Mouse (Mus musculus): ENCODE measurements at regions not wholly inside any gene's neighbourhood (a gene's known extent, or its start where the extent isn't known, plus 50 kb on each side); places are given as distances from the start of the nearest gene placed in this dataset.
"Not testable (repeated sequence)": the region's sequence is repeated elsewhere in the genome, so short reads cannot be mapped to it uniquely, and the experiment has no call there.

- intact Hi-C loops (cut with DNase I): no loop called here
- DNase-seq: peak; percentile 4
Measured at GRCm38 (mm10) chr7:137957848-137958247, 439.7 kb downstream of the Tcerg1l start.

GRCm38 (mm10) chr7:137963470-137964095, 433.9 kb downstream of the Tcerg1l start:
- intact Hi-C loops (cut with DNase I): no loop called here
- DNase-seq: peak; percentile 17

GRCm38 (mm10) chr7:137974705-137975104, 422.8 kb downstream of the Tcerg1l start:
- intact Hi-C loops (cut with DNase I): no loop called here
- DNase-seq: no peak

- no peak for DNase-seq
- intact Hi-C loops (cut with DNase I): no loop called here
Measured at GRCm38 (mm10) chr7:137977527-137977926, 420.0 kb downstream of the Tcerg1l start.

GRCm38 (mm10) chr7:137979361-137979760, 418.2 kb downstream of the Tcerg1l start:
- intact Hi-C loops (cut with DNase I): no loop called here
- DNase-seq: no peak

GRCm38 (mm10) chr7:138005806-138006205, 391.7 kb downstream of the Tcerg1l start:
- DNase-seq: no peak
- intact Hi-C loops (cut with DNase I): no loop called here

- intact Hi-C loops (cut with DNase I): no loop called here
- peak; percentile 80 for DNase-seq
Measured at GRCm38 (mm10) chr7:138006971-138007370, 390.6 kb downstream of the Tcerg1l start.

GRCm38 (mm10) chr7:138008601-138009000, 388.9 kb downstream of the Tcerg1l start:
- intact Hi-C loops (cut with DNase I): no loop called here
- DNase-seq: no peak

GRCm38 (mm10) chr7:138024021-138024420, 373.5 kb downstream of the Tcerg1l start:
- DNase-seq; intact Hi-C loops (cut with DNase I): not testable (repeated sequence)

GRCm38 (mm10) chr7:138051696-138052095, 345.8 kb downstream of the Tcerg1l start:
- intact Hi-C loops (cut with DNase I): no loop called here
- DNase-seq: no peak

GRCm38 (mm10) chr7:138054756-138055155, 342.8 kb downstream of the Tcerg1l start:
- intact Hi-C loops (cut with DNase I): no loop called here
- DNase-seq: peak; percentile 14

GRCm38 (mm10) chr7:138061116-138061515, 336.4 kb downstream of the Tcerg1l start:
- DNase-seq: peak; percentile 18
- intact Hi-C loops (cut with DNase I): no loop called here

- peak; percentile 21 for DNase-seq
- intact Hi-C loops (cut with DNase I): no loop called here
Measured at GRCm38 (mm10) chr7:138066921-138067320, 330.6 kb downstream of the Tcerg1l start.

GRCm38 (mm10) chr7:138075231-138075630, 322.3 kb downstream of the Tcerg1l start:
- intact Hi-C loops (cut with DNase I): no loop called here
- no peak for DNase-seq

GRCm38 (mm10) chr7:138083980-138084379, 313.6 kb downstream of the Tcerg1l start:
- peak; percentile 85 for DNase-seq

GRCm38 (mm10) chr7:138107471-138108210, 289.9 kb downstream of the Tcerg1l start:
- DNase-seq: peak; percentile 75
- intact Hi-C loops (cut with DNase I): no loop called here

More at GRCm38 (mm10) chr7:138083980-138084379, 313.6 kb downstream of the Tcerg1l start:
- intact Hi-C loops (cut with DNase I): loop anchor here (10.0 kb wide), 1 partner anchor 599 kb away; no protein-coding TSS in a partner anchor

GRCm38 (mm10) chr7:138121497-138121896, 276.0 kb downstream of the Tcerg1l start:
- intact Hi-C loops (cut with DNase I): no loop called here
- no peak for DNase-seq

- DNase-seq: no peak
- intact Hi-C loops (cut with DNase I): no loop called here
Measured at GRCm38 (mm10) chr7:138129701-138130100, 267.8 kb downstream of the Tcerg1l start.

GRCm38 (mm10) chr7:138133427-138133826, 264.1 kb downstream of the Tcerg1l start:
- DNase-seq: no peak
- intact Hi-C loops (cut with DNase I): no loop called here

GRCm38 (mm10) chr7:138137934-138138333, 259.6 kb downstream of the Tcerg1l start:
- intact Hi-C loops (cut with DNase I): no loop called here
- DNase-seq: no peak

- intact Hi-C loops (cut with DNase I): no loop called here
- DNase-seq: peak; percentile 37
Measured at GRCm38 (mm10) chr7:138139766-138140165, 257.8 kb downstream of the Tcerg1l start.

- intact Hi-C loops (cut with DNase I): no loop called here
- DNase-seq: no peak
Measured at GRCm38 (mm10) chr7:138149496-138149895, 248.0 kb downstream of the Tcerg1l start.
